Mouse (Mus musculus): ENCODE data around the gene Metap1d.

Gene Metap1d

GRCm38 (mm10) chr2:71528014-71528713 is 75.1 kb downstream of the Metap1d start, which contains the start of gene Dlx1:
Gene Dlx1 (plus strand): TSS chr2:71528113.
- no peak for DNase-seq

- no peak for DNase-seq
Measured at GRCm38 (mm10) chr2:71528714-71529510, 75.8 kb downstream of the Metap1d start.

GRCm38 (mm10) chr2:71529511-71530351 is 76.7 kb downstream of the Metap1d start:
- DNase-seq: peak; percentile 53

- DNase-seq: no peak
Measured at GRCm38 (mm10) chr2:71530391-71531123, 77.5 kb downstream of the Metap1d start.

GRCm38 (mm10) chr2:71531124-71531590 is 78.1 kb downstream of the Metap1d start:
- no peak for DNase-seq

GRCm38 (mm10) chr2:71531990-71532970 is 79.2 kb downstream of the Metap1d start:
- no peak for DNase-seq

GRCm38 (mm10) chr2:71533094-71533493 is 80.0 kb downstream of the Metap1d start:
- DNase-seq: no peak

GRCm38 (mm10) chr2:71534242-71535052 is 81.4 kb downstream of the Metap1d start:
- DNase-seq: no peak

GRCm38 (mm10) chr2:71540611-71541417 is 87.7 kb downstream of the Metap1d start:
- no peak for DNase-seq

- no peak for DNase-seq
Measured at GRCm38 (mm10) chr2:71541418-71542226, 88.5 kb downstream of the Metap1d start.

- DNase-seq: no peak
Measured at GRCm38 (mm10) chr2:71542227-71542815, 89.2 kb downstream of the Metap1d start.

- DNase-seq: no peak
Measured at GRCm38 (mm10) chr2:71542816-71543301, 89.8 kb downstream of the Metap1d start.

GRCm38 (mm10) chr2:71543531-71543930 is 90.5 kb downstream of the Metap1d start:
- DNase-seq: no peak

GRCm38 (mm10) chr2:71543948-71544347 is 90.9 kb downstream of the Metap1d start:
- DNase-seq: no peak

GRCm38 (mm10) chr2:71544391-71545285 is 91.6 kb downstream of the Metap1d start:
- no peak for DNase-seq

- no peak for DNase-seq
Measured at GRCm38 (mm10) chr2:71545401-71545881, 92.4 kb downstream of the Metap1d start.
